Mouse (Mus musculus) lung, adult 2 months (tissue): ENCODE measurements around the gene Pax5. TPM values are rescaled to one million over a fixed set of nuclear protein-coding genes. Genes with fewer than 3 reads are reported as not detected.

Source experiments
- DNase-seq: peaks from one replicate; pipeline ENCODE4 v3.0.0; 2022
- H3K4me1 ChIP-seq: fragments of 200-500 bp; 2 replicates; pipeline ENCODE4 v1.6.1; 2011; ENCODE audit warnings: low read length; ENCODE audit not compliant: control insufficient read depth, insufficient read depth
- H3K4me3 ChIP-seq: fragments of 200-500 bp; replicated peaks from 2 replicates; pipeline ENCODE3; 2011; ENCODE audit warnings: low read depth, mild to moderate bottlenecking, control low read depth, low read length; ENCODE audit errors: extremely low read depth
- CTCF ChIP-seq: fragments of 200-500 bp; IDR thresholded peaks from 2 replicates; pipeline ENCODE4 v1.5.1; 2011; ENCODE audit warnings: mild to moderate bottlenecking, low read length, control low read depth; ENCODE audit not compliant: insufficient read depth
- POLR2A ChIP-seq: fragments of 200-500 bp; IDR thresholded peaks from 2 replicates; pipeline ENCODE4 v1.6.1; 2011; ENCODE audit warnings: low read depth, mild to moderate bottlenecking, control low read depth, low read length, borderline replicate concordance; ENCODE audit errors: extremely low read depth
- WGBS: fragments of 180-500 bp; shearing (Covaris S2); methylation state at CpG from one replicate; pipeline ENCODE4 v1.1.7; 2018; 5-methylcytosine and 5-hydroxymethylcytosine counted together
- polyA plus RNA-seq: library from polyadenylated mRNA; depleted of rRNA; stranded (reverse); fragments of >200 nt; gene quantifications from 2 replicates; pipeline ENCODE4 v1.2.3, GENCODE M21; 2012

Gene Pax5
- polyA plus RNA-seq, 1 experiment, result 6.1 TPM

DNA sequence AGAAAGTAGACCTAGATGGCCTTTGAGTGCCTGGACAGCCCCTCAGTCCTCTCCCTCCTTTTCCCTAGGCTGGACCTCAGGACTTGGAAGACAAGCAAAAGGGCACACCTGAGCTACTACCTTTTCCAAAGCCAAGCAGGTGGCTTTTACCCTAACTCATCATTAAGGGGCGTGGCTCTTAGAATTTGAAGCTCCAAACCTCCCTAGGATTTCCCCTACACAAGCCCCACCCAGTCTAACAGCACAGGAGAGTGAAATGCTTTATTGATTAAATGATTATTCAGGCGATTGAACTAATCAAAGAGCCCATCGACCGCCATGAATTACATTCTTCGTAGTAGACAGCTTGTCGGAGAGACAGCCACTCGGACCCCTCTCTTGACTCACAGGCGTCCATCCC, 2.0 kb downstream of the Pax5 start:
- DNase-seq, result no peak
- no peaks in the 10 kb centered on the region; the same call in 1 of the 2 replicates for H3K4me1 ChIP-seq
- no peak for TF ChIP-seq CTCF
- no peak for TF ChIP-seq POLR2A
- 56% methylated on average over 8 of the region's 8 CpGs for WGBS
- no peak overlapping the region for H3K4me3 ChIP-seq

DNA sequence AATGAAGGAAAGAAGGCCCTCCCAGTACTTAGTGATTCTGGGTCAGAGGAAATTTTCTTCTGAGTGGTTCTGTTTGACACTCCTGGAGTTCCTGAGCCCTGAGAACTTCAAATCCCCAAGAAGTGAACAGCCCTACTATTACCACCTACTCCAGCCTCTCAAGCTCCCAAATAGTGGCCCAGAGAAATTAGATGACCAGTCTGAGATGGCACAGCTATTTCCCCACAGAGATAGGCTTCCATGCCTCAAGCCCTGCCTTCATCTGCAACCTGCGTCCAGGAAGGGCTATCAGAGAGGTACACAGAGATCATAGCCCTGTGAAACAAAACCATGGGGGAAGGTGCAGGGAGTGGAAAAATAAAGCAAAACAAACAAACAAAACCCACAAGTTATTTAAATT, 3.4 kb downstream of the Pax5 start:
- 24% methylated on average over 1 of the region's 1 CpGs for WGBS
- no peak overlapping the region for H3K4me3 ChIP-seq
- TF ChIP-seq POLR2A, result no peak
- no peak for TF ChIP-seq CTCF

GRCm38 (mm10) chr4:44705967-44706366, 4.3 kb downstream of the Pax5 start:
- DNase-seq, result no peak
- H3K4me1 ChIP-seq, result no peaks in the 10 kb centered on the region; the same call in 1 of the 2 replicates
- H3K4me3 ChIP-seq, result no peak overlapping the region
- TF ChIP-seq CTCF (no peak), POLR2A (no peak)
- WGBS, result 6% methylated on average over 7 of the region's 7 CpGs

More for the DNA sequence above, 3.4 kb downstream of the Pax5 start:
- no peak for DNase-seq
- no peaks in the 10 kb centered on the region; the same call in 1 of the 2 replicates for H3K4me1 ChIP-seq

DNA sequence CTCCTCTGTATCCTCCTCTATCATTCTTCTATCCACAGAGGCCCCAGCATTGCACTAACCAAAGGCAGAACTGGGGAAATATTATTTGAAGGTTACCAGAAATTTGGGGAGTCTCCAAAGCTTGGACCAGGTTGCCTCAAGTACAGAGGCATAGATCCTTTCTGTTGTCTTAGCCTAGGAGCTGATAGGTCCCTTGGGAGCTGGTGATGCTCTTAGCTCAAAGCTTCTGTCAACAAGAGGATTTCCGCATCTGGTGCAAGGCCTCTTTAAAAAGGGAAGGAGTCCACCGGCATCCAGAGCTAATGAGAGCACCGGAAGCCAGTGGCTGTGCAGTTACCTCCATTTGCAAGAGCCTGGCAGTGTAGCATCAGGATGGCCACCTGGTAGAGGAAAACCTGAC, 5.1 kb downstream of the Pax5 start:
- H3K4me1 ChIP-seq, result no peaks in the 10 kb centered on the region; the same call in 1 of the 2 replicates
- H3K4me3 ChIP-seq, result no peak overlapping the region
- TF ChIP-seq POLR2A (no peak), CTCF (no peak)
- DNase-seq, result no peak
- 7% methylated on average over 3 of the region's 3 CpGs for WGBS

- H3K4me3 ChIP-seq, result no peak overlapping the region
- no peaks in the 10 kb centered on the region; the same call in 1 of the 2 replicates for H3K4me1 ChIP-seq
- under 1% methylated on average over 38 of the region's 38 CpGs for WGBS
- TF ChIP-seq CTCF (no peak), POLR2A (no peak)
- peak; percentile 69 for DNase-seq
Measured at GRCm38 (mm10) chr4:44704369-44704745, 5.9 kb downstream of the Pax5 start.

- no peak for DNase-seq
- WGBS, result 1% methylated on average over 66 of the region's 66 CpGs
- TF ChIP-seq POLR2A, result no peak
- no peak for TF ChIP-seq CTCF
- no peaks in the 10 kb centered on the region; the same call in 1 of the 2 replicates for H3K4me1 ChIP-seq
- no peak overlapping the region for H3K4me3 ChIP-seq
Measured at GRCm38 (mm10) chr4:44703686-44704368, 6.5 kb downstream of the Pax5 start.

DNA sequence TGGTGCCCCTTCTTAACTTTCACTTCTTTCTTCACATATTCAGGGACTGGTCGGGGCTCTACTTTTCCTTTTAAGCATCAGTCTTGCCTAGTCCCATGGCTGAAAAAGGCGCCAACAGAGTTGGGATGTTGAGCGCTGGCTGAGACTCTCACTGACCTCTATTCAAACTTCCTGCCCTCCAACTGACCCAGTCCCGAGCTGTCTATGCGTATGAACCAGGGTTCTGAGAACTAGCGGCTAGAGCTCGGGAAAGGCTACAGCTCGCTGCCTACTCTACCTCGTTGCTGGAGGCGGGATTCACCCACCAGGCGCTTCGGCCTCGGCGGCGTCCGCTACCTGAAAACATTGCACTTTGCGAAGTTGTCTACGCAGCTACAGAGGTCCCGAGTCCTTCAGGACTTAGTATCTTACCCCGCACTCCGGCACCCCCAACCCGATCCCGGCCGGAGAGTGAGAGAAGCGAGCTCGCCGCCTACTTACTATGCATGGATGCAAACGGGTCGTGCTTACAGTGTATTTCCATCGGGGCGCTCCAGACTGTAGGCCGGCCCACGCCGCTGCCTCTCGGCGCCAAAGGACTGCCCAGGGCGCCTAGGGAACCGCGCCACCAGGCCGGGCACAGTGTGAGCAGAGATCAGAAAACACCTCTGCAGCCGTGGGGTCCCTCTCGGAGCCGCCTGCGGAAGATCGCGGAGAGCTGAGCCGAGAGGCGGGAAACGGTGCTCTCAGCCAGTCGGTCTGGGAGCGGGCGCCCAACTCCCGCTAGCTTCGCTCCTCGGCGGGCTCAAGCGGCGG, 7.2 kb downstream of the Pax5 start:
- H3K4me1 ChIP-seq, result no peaks in the 10 kb centered on the region; the same call in 1 of the 2 replicates
- no peak overlapping the region for H3K4me3 ChIP-seq
- DNase-seq, result no peak
- WGBS, result 2% methylated on average over 58 of the region's 58 CpGs
- no peak for TF ChIP-seq CTCF
- no peak for TF ChIP-seq POLR2A

- TF ChIP-seq POLR2A (no peak), CTCF (no peak)
- Histone ChIP-seq H3K4me1 (no peaks in the 10 kb centered on the region; the same call in 1 of the 2 replicates), H3K4me3 (no peak overlapping the region)
- 3% methylated on average over 25 of the region's 25 CpGs for WGBS
- no peak for DNase-seq
Measured at GRCm38 (mm10) chr4:44702011-44702527, 8.2 kb downstream of the Pax5 start.

DNA sequence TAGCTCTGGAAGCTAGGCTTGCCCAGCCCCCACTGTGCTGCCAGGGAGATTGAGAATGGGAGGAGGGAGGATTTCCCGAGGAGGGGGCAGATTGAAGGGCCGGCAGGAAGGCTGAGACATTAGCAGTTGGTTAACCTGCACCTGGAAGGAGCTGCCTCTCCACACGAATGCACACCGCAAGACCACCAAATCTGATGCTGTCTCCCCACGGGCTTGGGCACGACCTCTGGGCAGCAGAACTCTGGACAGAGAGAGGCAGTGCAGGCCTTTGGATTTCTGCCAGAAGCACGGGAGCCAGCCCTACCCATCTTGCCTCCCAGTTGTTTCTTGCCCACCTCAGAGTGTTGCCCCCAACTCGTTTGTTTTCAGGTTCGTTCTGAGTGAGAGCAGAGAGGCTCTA, 8.8 kb downstream of the Pax5 start:
- no peaks in the 10 kb centered on the region; the same call in 1 of the 2 replicates for H3K4me1 ChIP-seq
- WGBS, result 3% methylated on average over 9 of the region's 9 CpGs
- TF ChIP-seq POLR2A (no peak), CTCF (no peak)
- no peak for DNase-seq
- H3K4me3 ChIP-seq, result no peak overlapping the region
